ENCODE assay signal across 13 mouse cellular contexts in genomic region chr1:135281841-135282240, GRCm38 (mm10). TPM values are rescaled to one million over a fixed set of nuclear protein-coding genes. Genes with fewer than 3 reads are reported as not detected.
DNase-seq lines count a peak whose midpoint lies in the region; ATAC-seq and TF ChIP-seq lines count a peak whose summit lies in the region.
"Had no signal": no experiment of that assay in that cellular context is flagged by ENCODE, and none has a peak within 500 bp of the region (broad histone marks: within the 10 kb centered on the region; RNA-seq: fewer than 3 reads in every experiment).

No protein-coding gene starts in this region.

- H3K9ac ChIP-seq in forebrain, embryonic 13.5 days: no peak overlapping the region
- no peak overlapping the region for H3K9ac ChIP-seq in forebrain, embryonic 12.5 days
- H3K9ac ChIP-seq in liver, adult 2 months (ENCODE audit: low read depth, low read length): no peak overlapping the region
- H3K9ac ChIP-seq in intestine, embryonic 15.5 days: no peak overlapping the region
- H3K9ac ChIP-seq: midbrain, embryonic 13.5 days had no signal

- peak overlapping the region; percentile 87 for H3K4me2 ChIP-seq in forebrain, embryonic 13.5 days
- H3K4me2 ChIP-seq in forebrain, embryonic 12.5 days: no peak overlapping the region
- H3K4me2 ChIP-seq in intestine, embryonic 15.5 days (replicated peaks): peak overlapping the region; percentile 79

- TF ChIP-seq CTCF in liver, adult 2 months (IDR thresholded peaks at IDR 0.05; ENCODE audit: low read depth, low read length): no peak

- peak; percentile 68 for DNase-seq in liver, adult 2 months (ENCODE audit: extremely low read depth, low read depth, low spot score)
- DNase-seq in liver: no peak
- DNase-seq in frontal cortex, postnatal 25 days (ENCODE audit: low spot score in 2 of 2): no peak
- DNase-seq in cerebellum, adult 11 months: no peak
- DNase-seq: cerebellum, adult 9-10 months; kidney, adult 8-10 months had no signal

- ATAC-seq in forebrain, embryonic 13.5 days: no peak
- no peak for ATAC-seq in forebrain, embryonic 12.5 days (ENCODE audit: low FRiP score)
- ATAC-seq in intestine, embryonic 15.5 days: no peak
- ATAC-seq: midbrain, embryonic 13.5 days had no signal

- no peaks in the 10 kb centered on the region; the same call in 1 of the 2 replicates for H3K79me2 ChIP-seq in liver, adult 2 months (ENCODE audit: control insufficient read depth, insufficient read depth, low read length)
- H3K79me2 ChIP-seq in macrophage (ENCODE audit: inconsistent target): peaks cover 64% of the 10 kb centered on the region

- no peak overlapping the region for H3K4me3 ChIP-seq in forebrain, embryonic 13.5 days
- no peak overlapping the region for H3K4me3 ChIP-seq in forebrain, embryonic 12.5 days (replicated peaks)
- peak overlapping the region; percentile 13; the same call in 1 of the 2 replicates for H3K4me3 ChIP-seq in liver, adult 2 months (ENCODE audit: insufficient read depth, low read depth, low read length)
- H3K4me3 ChIP-seq in intestine, embryonic 15.5 days (replicated peaks): no peak overlapping the region
- peak overlapping the region; percentile 91 for H3K4me3 ChIP-seq in macrophage (ENCODE audit: inconsistent target)

- 96% methylated on average over 17 of the region's 17 CpGs for WGBS in forebrain, embryonic 13.5 days
- 97% methylated on average over 17 of the region's 17 CpGs for WGBS in forebrain, embryonic 12.5 days
- WGBS in liver, adult 2 months: 47% methylated on average over 17 of the region's 17 CpGs
- WGBS in intestine, embryonic 15.5 days: 95% methylated on average over 17 of the region's 17 CpGs
- WGBS in macrophage (ENCODE audit: missing documents): 89% methylated on average over 17 of the region's 17 CpGs

- H3K27me3 ChIP-seq in forebrain, embryonic 13.5 days: no peaks in the 10 kb centered on the region
- H3K27me3 ChIP-seq in forebrain, embryonic 12.5 days: no peaks in the 10 kb centered on the region
- no peaks in the 10 kb centered on the region for H3K27me3 ChIP-seq in liver, adult 2 months (ENCODE audit: control insufficient read depth, insufficient read depth, low read length)
- no peaks in the 10 kb centered on the region for H3K27me3 ChIP-seq in intestine, embryonic 15.5 days (replicated peaks)
- H3K27me3 ChIP-seq: midbrain, embryonic 13.5 days had no signal

- H3K27ac ChIP-seq in forebrain, embryonic 13.5 days: no peak overlapping the region
- H3K27ac ChIP-seq in forebrain, embryonic 12.5 days: no peak overlapping the region
- peak overlapping the region; percentile 77 for H3K27ac ChIP-seq in liver, adult 2 months (replicated peaks; ENCODE audit: insufficient read depth, low read depth, low read length)
- no peak overlapping the region for H3K27ac ChIP-seq in intestine, embryonic 15.5 days
- peak overlapping the region; percentile 99 for H3K27ac ChIP-seq in macrophage
- H3K27ac ChIP-seq: midbrain, embryonic 13.5 days had no signal

- TF ChIP-seq POLR2A in liver, adult 2 months (IDR thresholded peaks at IDR 0.05; ENCODE audit: extremely low read depth, insufficient read depth, low read length): no peak

- H3K36me3 ChIP-seq in forebrain, embryonic 13.5 days (ENCODE audit: poor library complexity, severe bottlenecking): peaks cover 20% of the 10 kb centered on the region
- peaks cover 25% of the 10 kb centered on the region for H3K36me3 ChIP-seq in forebrain, embryonic 12.5 days (replicated peaks)
- H3K36me3 ChIP-seq in liver, adult 2 months (ENCODE audit: control insufficient read depth, insufficient read depth, low read length): peaks cover 25% of the 10 kb centered on the region
- peaks cover 7% of the 10 kb centered on the region; the same call in 1 of the 2 replicates for H3K36me3 ChIP-seq in intestine, embryonic 15.5 days
- peaks cover 33% of the 10 kb centered on the region for H3K36me3 ChIP-seq in macrophage (ENCODE audit: inconsistent target)

- no peaks in the 10 kb centered on the region for H3K9me3 ChIP-seq in forebrain, embryonic 13.5 days (replicated peaks)
- no peaks in the 10 kb centered on the region for H3K9me3 ChIP-seq in forebrain, embryonic 12.5 days
- H3K9me3 ChIP-seq in intestine, embryonic 15.5 days: no peaks in the 10 kb centered on the region
- H3K9me3 ChIP-seq: midbrain, embryonic 13.5 days had no signal

- peaks cover 28% of the 10 kb centered on the region for H3K4me1 ChIP-seq in forebrain, embryonic 13.5 days
- peaks cover 15% of the 10 kb centered on the region for H3K4me1 ChIP-seq in forebrain, embryonic 12.5 days
- H3K4me1 ChIP-seq in liver, adult 2 months (ENCODE audit: control insufficient read depth, insufficient read depth, low read length): peaks cover 12% of the 10 kb centered on the region
- H3K4me1 ChIP-seq in intestine, embryonic 15.5 days (replicated peaks): 0 out of 2 replicates have a peak, but pooled peaks cover 2% of the 10 kb centered on the region

RNA-seq across cellular contexts. Expression of gene Rnpep, which starts 2.0 kb away (rescaled TPM):
- polyA plus RNA-seq in forebrain, embryonic 13.5 days (2015; fragmentation: Nextera tagmentation; extraction: Ambion mirVana): 86.2 and 90.3 TPM in 2 replicates
- 93.0 and 97.7 TPM in 2 replicates for polyA plus RNA-seq in forebrain, embryonic 12.5 days (2016; fragmentation: Nextera tagmentation; extraction: Ambion mirVana)
- total RNA-seq in liver, adult 2 months (2014; rRNA removed): 18.7 and 20.2 TPM in 2 replicates
- polyA plus RNA-seq in liver, adult 2 months (2012; rRNA removed): 16.0 and 22.0 TPM in 2 replicates
- 155 and 158 TPM in 2 replicates for polyA plus RNA-seq in intestine, embryonic 15.5 days (2015; fragmentation: Nextera tagmentation; extraction: Ambion mirVana)
- 100 to 1,000 TPM; 132 to 826 (median 489) TPM for total RNA-seq in macrophage (2018; cell fraction: chromatin; rRNA removed)
- total RNA-seq in macrophage (2018; cell fraction: cytosol; rRNA removed): 100 to 1,000 TPM; 171 to 358 (median 221) TPM
- 100 to 1,000 TPM; 164 to 630 (median 302) TPM for total RNA-seq in macrophage (2018; cell fraction: nucleus; rRNA removed)
- 213 to 249 TPM (median 229 TPM) in 3 replicates for polyA plus RNA-seq in macrophage (2018)

RNA-seq across cellular contexts. Expression of gene Elf3, which starts 23.5 kb away (rescaled TPM):
- 0.22 and 0.34 TPM in 2 replicates for polyA plus RNA-seq in forebrain, embryonic 13.5 days (2015; fragmentation: Nextera tagmentation; extraction: Ambion mirVana)
- polyA plus RNA-seq in forebrain, embryonic 12.5 days (2016; fragmentation: Nextera tagmentation; extraction: Ambion mirVana): 1.3 TPM in 2 replicates
- total RNA-seq in liver, adult 2 months (2014; rRNA removed): 0.13 and 0.18 TPM in 2 replicates
- 0.41 and 0.64 TPM in 2 replicates for polyA plus RNA-seq in liver, adult 2 months (2012; rRNA removed)
- 209 and 213 TPM in 2 replicates for polyA plus RNA-seq in intestine, embryonic 15.5 days (2015; fragmentation: Nextera tagmentation; extraction: Ambion mirVana)
- under 1 TPM in 2 of 26 experiments, not detected in 24; 0.37 to 0.42 TPM for total RNA-seq in macrophage (2018; cell fraction: chromatin; rRNA removed)
- not detected for total RNA-seq in macrophage (2018; cell fraction: cytosol; rRNA removed)
- total RNA-seq in macrophage (2018; cell fraction: nucleus; rRNA removed): not detected
- polyA plus RNA-seq in macrophage (2018): not detected in 3 replicates
- total RNA-seq: layer of hippocampus, adult 8-10 months had no signal
- polyA plus RNA-seq: testis, adult 2 months had no signal

RNA-seq across cellular contexts. Expression of gene Timm17a, which starts 31.7 kb away (rescaled TPM):
- polyA plus RNA-seq in forebrain, embryonic 13.5 days (2015; fragmentation: Nextera tagmentation; extraction: Ambion mirVana): 167 and 179 TPM in 2 replicates
- 142 and 159 TPM in 2 replicates for polyA plus RNA-seq in forebrain, embryonic 12.5 days (2016; fragmentation: Nextera tagmentation; extraction: Ambion mirVana)
- 17.9 and 22.0 TPM in 2 replicates for total RNA-seq in liver, adult 2 months (2014; rRNA removed)
- polyA plus RNA-seq in liver, adult 2 months (2012; rRNA removed): 27.9 and 34.3 TPM in 2 replicates
- polyA plus RNA-seq in intestine, embryonic 15.5 days (2015; fragmentation: Nextera tagmentation; extraction: Ambion mirVana): 246 and 278 TPM in 2 replicates
- 10 to 100 TPM in 17 of 26 experiments, 1 to 10 TPM in 9; 4.1 to 20.1 (median 14.3) TPM for total RNA-seq in macrophage (2018; cell fraction: chromatin; rRNA removed)
- total RNA-seq in macrophage (2018; cell fraction: cytosol; rRNA removed): 10 to 100 TPM; 38.3 to 92.5 (median 59.6) TPM
- 10 to 100 TPM in 18 of 26 experiments, 1 to 10 TPM in 8; 5.2 to 34.8 (median 14.0) TPM for total RNA-seq in macrophage (2018; cell fraction: nucleus; rRNA removed)
- polyA plus RNA-seq in macrophage (2018): 30.4 to 76.6 TPM (median 32.5 TPM) in 3 replicates

RNA-seq across cellular contexts. Expression of gene Lmod1, which starts 42.8 kb away (rescaled TPM):
- 0.22 and 0.30 TPM in 2 replicates for polyA plus RNA-seq in forebrain, embryonic 13.5 days (2015; fragmentation: Nextera tagmentation; extraction: Ambion mirVana)
- 0.49 and 0.51 TPM in 2 replicates for polyA plus RNA-seq in forebrain, embryonic 12.5 days (2016; fragmentation: Nextera tagmentation; extraction: Ambion mirVana)
- 0.09 and 0.13 TPM in 2 replicates for total RNA-seq in liver, adult 2 months (2014; rRNA removed)
- polyA plus RNA-seq in liver, adult 2 months (2012; rRNA removed): 0.16 and 0.17 TPM in 2 replicates
- polyA plus RNA-seq in intestine, embryonic 15.5 days (2015; fragmentation: Nextera tagmentation; extraction: Ambion mirVana): 11.1 and 11.2 TPM in 2 replicates
- total RNA-seq in macrophage (2018; cell fraction: chromatin; rRNA removed): under 1 TPM in 1 of 26 experiments, not detected in 25; 0.76 TPM
- total RNA-seq in macrophage (2018; cell fraction: cytosol; rRNA removed): not detected
- under 1 TPM in 1 of 26 experiments, not detected in 25; 0.21 TPM for total RNA-seq in macrophage (2018; cell fraction: nucleus; rRNA removed)
- not detected in 3 replicates for polyA plus RNA-seq in macrophage (2018)

Comparison
In these comparisons a context has a peak if more than half of its experiments do, and no peak if none do; other contexts are left out.
1. H3K27ac ChIP-seq: peak in liver, adult 2 months (single experiment) and macrophage (single experiment); none in forebrain, embryonic 13.5 days (single experiment), forebrain, embryonic 12.5 days (single experiment) and intestine, embryonic 15.5 days (single experiment).
2. H3K4me3 ChIP-seq: peak in liver, adult 2 months (single experiment) and macrophage (single experiment); none in forebrain, embryonic 13.5 days (single experiment), forebrain, embryonic 12.5 days (single experiment) and intestine, embryonic 15.5 days (single experiment).
3. RNA of gene Elf3, which starts 23.5 kb away (polyA plus RNA-seq): 209 to 213 TPM in intestine, embryonic 15.5 days; 1.3 TPM in forebrain, embryonic 12.5 days, 0.41 to 0.64 TPM in liver, adult 2 months, 0.22 to 0.34 TPM in forebrain, embryonic 13.5 days and not detected in macrophage; every median in the first group is over 10 times any median in the second.